Mouse (Mus musculus): Measurements from ENCODE around the gene Pdf. TPM values are rescaled to one million over a fixed set of nuclear protein-coding genes. Genes with fewer than 3 reads are reported as not detected.
A peak's percentile ranks its signal among the peaks of the same experiment; 100 is the strongest.

Gene Pdf
- total RNA-seq, 1 experiment, result 16.1 TPM

GRCm38 (mm10) chr8:107031577-107032090, 16.8 kb downstream of the Pdf start:
- Histone ChIP-seq H3K27ac (ENCODE audit: insufficient read depth, low read depth, low read length, poor library complexity, severe bottlenecking) (no peak overlapping the region), H3K36me3 (ENCODE audit: control insufficient read depth, insufficient read depth, low read length, poor library complexity, severe bottlenecking) (no peaks in the 10 kb centered on the region; the same call in 1 of the 2 replicates), H3K4me1 (ENCODE audit: control insufficient read depth in 2 of 2, insufficient read depth in 2 of 2, low read length in 2 of 2, poor library complexity in 1 of 2) (peaks cover 0 to 2% of the 10 kb centered on the region in 2 experiments; a peak in 1 of 4 replicates), H3K9me3 (ENCODE audit: control insufficient read depth, insufficient read depth, low read depth, low read length) (no peaks in the 10 kb centered on the region), H3K9ac (ENCODE audit: insufficient read depth, low read depth, low read length, poor library complexity, severe bottlenecking) (peak overlapping the region; percentile 88), H3K4me3 (ENCODE audit: insufficient read depth in 1 of 2, low read depth in 1 of 2, low read length in 2 of 2, poor library complexity in 1 of 2, severe bottlenecking in 1 of 2) (peak overlapping the region; percentile 94 to 99)
- TF ChIP-seq HCFC1 (IDR thresholded peaks at IDR 0.05; ENCODE audit: borderline replicate concordance, insufficient read depth, low read length) (no peak), ZC3H11A (IDR thresholded peaks at IDR 0.05; ENCODE audit: borderline replicate concordance, low read depth, low read length) (no peak), CHD2 (IDR thresholded peaks at IDR 0.05; ENCODE audit: low read depth, low read length) (no peak), ZNF384 (IDR thresholded peaks at IDR 0.05; ENCODE audit: low read depth, low read length) (no peak), MAFK (IDR thresholded peaks at IDR 0.05; ENCODE audit: insufficient read depth, low read depth, low read length) (no peak)
- in situ Hi-C loops (cut with MboI; ENCODE audit: low sequenced_read_pairs in 2 of 2, unreplicated experiment in 2 of 2), result no loop called here
- no peak for DNase-seq (ENCODE audit: low read depth, low spot score)

DNA sequence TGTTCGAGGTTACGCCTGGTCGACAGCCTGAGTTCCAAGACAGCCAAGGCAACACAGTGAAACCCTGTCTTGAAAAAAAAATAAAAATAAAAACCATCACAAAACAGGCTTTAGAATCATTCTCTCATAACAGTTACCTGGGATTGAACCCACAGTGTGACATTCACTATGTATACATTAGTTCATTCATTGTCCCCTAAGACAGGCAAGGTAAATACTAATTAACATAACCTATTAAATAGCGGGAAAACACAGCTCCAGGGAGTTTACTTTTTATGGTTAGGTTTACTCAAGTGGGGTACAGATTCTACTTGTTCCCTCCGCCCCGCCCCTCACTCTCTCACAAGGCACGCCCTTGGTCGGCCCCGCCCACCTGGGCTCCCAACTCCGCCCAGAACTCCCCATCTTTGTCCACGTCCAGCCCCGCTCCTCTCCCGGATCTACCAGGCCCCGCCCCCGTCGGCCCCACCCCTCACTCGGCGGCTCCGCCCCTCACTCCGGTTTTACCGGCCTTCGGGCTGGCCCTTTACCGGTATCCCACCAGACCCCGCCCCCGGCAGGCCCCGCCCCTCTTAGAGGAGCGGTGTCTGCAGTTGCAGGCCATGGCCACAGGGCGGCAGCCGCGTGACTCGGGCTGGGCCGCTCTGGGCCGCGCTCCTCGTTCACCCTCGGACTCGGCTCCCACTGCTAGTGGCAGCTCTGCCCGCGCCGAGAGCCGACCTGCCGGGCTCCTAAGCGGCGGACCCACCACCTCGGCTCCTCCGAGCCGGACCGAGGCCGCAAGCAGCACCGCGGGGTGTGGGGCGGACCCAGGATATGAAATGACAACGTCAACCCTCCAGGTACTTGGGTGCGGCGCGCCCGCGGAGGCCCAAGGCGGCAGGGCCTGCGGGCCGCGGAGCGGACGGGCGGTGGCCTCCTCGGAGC, 17.5 kb downstream of the Pdf start, which contains the start of gene Vps4a:
Gene Vps4a (plus strand): TSS at position 573 of the 927 bp plus-strand sequence.
- Histone ChIP-seq H3K4me1 (ENCODE audit: control insufficient read depth in 2 of 2, insufficient read depth in 2 of 2, low read length in 2 of 2, poor library complexity in 1 of 2) (peaks cover 0 to 2% of the 10 kb centered on the region in 2 experiments; a peak in 1 of 4 replicates), H3K9me3 (ENCODE audit: control insufficient read depth, insufficient read depth, low read depth, low read length) (no peaks in the 10 kb centered on the region), H3K9ac (ENCODE audit: insufficient read depth, low read depth, low read length, poor library complexity, severe bottlenecking) (peak within 1 kb of the TSS; percentile 88), H3K36me3 (ENCODE audit: control insufficient read depth, insufficient read depth, low read length, poor library complexity, severe bottlenecking) (no peaks in the 10 kb centered on the region; the same call in 1 of the 2 replicates), H3K4me3 (ENCODE audit: insufficient read depth in 1 of 2, low read depth in 1 of 2, low read length in 2 of 2, poor library complexity in 1 of 2, severe bottlenecking in 1 of 2) (peak within 1 kb of the TSS; percentile 94 to 99), H3K27ac (ENCODE audit: insufficient read depth, low read depth, low read length, poor library complexity, severe bottlenecking) (0 out of 2 replicates have a peak within 1 kb of the TSS, but pooled peaks have one; percentile 41)
- peak; percentile 98 for DNase-seq (ENCODE audit: low read depth, low spot score)
- in situ Hi-C loops (cut with MboI; ENCODE audit: low sequenced_read_pairs in 2 of 2, unreplicated experiment in 2 of 2), result no loop called here
- TF ChIP-seq CHD2 (IDR thresholded peaks at IDR 0.05; ENCODE audit: low read depth, low read length), result no peak
- 0 out of 2 replicates have a peak, but pooled peaks have one; percentile 30 for TF ChIP-seq MAFK (IDR thresholded peaks at IDR 0.05; ENCODE audit: insufficient read depth, low read depth, low read length)
- TF ChIP-seq ZNF384 (IDR thresholded peaks at IDR 0.05; ENCODE audit: low read depth, low read length), result peak; percentile 99
- TF ChIP-seq HCFC1 (IDR thresholded peaks at IDR 0.05; ENCODE audit: borderline replicate concordance, insufficient read depth, low read length), result peak; percentile 78
- TF ChIP-seq ZC3H11A (IDR thresholded peaks at IDR 0.05; ENCODE audit: borderline replicate concordance, low read depth, low read length), result no peak

GRCm38 (mm10) chr8:107030058-107030457, 18.4 kb downstream of the Pdf start:
- no peak overlapping the region for H3K4me3 ChIP-seq (ENCODE audit: insufficient read depth in 1 of 2, low read depth in 1 of 2, low read length in 2 of 2, poor library complexity in 1 of 2, severe bottlenecking in 1 of 2)
- no peak for DNase-seq (ENCODE audit: low read depth, low spot score)
- no peak for TF ChIP-seq HCFC1 (IDR thresholded peaks at IDR 0.05; ENCODE audit: borderline replicate concordance, insufficient read depth, low read length)
- no peak for TF ChIP-seq ZNF384 (IDR thresholded peaks at IDR 0.05; ENCODE audit: low read depth, low read length)

DNA sequence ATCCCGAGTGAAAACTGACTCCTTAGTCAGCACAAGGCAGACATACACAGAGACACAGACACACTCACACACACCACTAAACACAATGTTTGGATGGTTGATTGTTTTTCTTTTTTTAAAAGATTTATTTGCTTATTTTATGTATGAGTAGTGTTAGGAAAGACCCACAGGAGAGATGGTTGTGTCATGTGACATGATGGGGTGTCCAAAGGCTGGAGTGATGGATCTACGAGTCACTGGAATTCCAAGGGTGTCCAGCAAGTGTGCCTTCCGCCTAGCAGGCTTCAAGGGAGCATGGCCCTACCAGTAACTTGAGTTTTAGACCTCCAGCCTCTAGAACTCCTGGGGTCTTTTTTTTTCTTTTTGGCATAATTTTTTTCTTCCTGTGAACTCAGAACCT, 19.1 kb downstream of the Pdf start:
- no peaks in the 10 kb centered on the region; the same call in 1 of the 2 replicates for H3K36me3 ChIP-seq (ENCODE audit: control insufficient read depth, insufficient read depth, low read length, poor library complexity, severe bottlenecking)
- in situ Hi-C loops (cut with MboI; ENCODE audit: low sequenced_read_pairs in 2 of 2, unreplicated experiment in 2 of 2), result no loop called here

More at GRCm38 (mm10) chr8:107030058-107030457, 18.4 kb downstream of the Pdf start:
- peaks cover 0 to 2% of the 10 kb centered on the region in 2 experiments; a peak in 1 of 4 replicates for H3K4me1 ChIP-seq (ENCODE audit: control insufficient read depth in 2 of 2, insufficient read depth in 2 of 2, low read length in 2 of 2, poor library complexity in 1 of 2)
- in situ Hi-C loops (cut with MboI; ENCODE audit: low sequenced_read_pairs in 2 of 2, unreplicated experiment in 2 of 2), result no loop called here
- H3K9me3 ChIP-seq (ENCODE audit: control insufficient read depth, insufficient read depth, low read depth, low read length), result no peaks in the 10 kb centered on the region
- H3K27ac ChIP-seq (ENCODE audit: insufficient read depth, low read depth, low read length, poor library complexity, severe bottlenecking), result no peak overlapping the region
- H3K9ac ChIP-seq (ENCODE audit: insufficient read depth, low read depth, low read length, poor library complexity, severe bottlenecking), result no peak overlapping the region
- H3K36me3 ChIP-seq (ENCODE audit: control insufficient read depth, insufficient read depth, low read length, poor library complexity, severe bottlenecking), result no peaks in the 10 kb centered on the region; the same call in 1 of the 2 replicates

More for the DNA sequence above, 19.1 kb downstream of the Pdf start:
- TF ChIP-seq CHD2 (IDR thresholded peaks at IDR 0.05; ENCODE audit: low read depth, low read length), result no peak
- no peak for TF ChIP-seq ZC3H11A (IDR thresholded peaks at IDR 0.05; ENCODE audit: borderline replicate concordance, low read depth, low read length)
- no peak for TF ChIP-seq HCFC1 (IDR thresholded peaks at IDR 0.05; ENCODE audit: borderline replicate concordance, insufficient read depth, low read length)
- TF ChIP-seq ZNF384 (IDR thresholded peaks at IDR 0.05; ENCODE audit: low read depth, low read length), result no peak
- no peak for TF ChIP-seq MAFK (IDR thresholded peaks at IDR 0.05; ENCODE audit: insufficient read depth, low read depth, low read length)
- DNase-seq (ENCODE audit: low read depth, low spot score), result no peak
- no peak overlapping the region for H3K27ac ChIP-seq (ENCODE audit: insufficient read depth, low read depth, low read length, poor library complexity, severe bottlenecking)
- H3K9me3 ChIP-seq (ENCODE audit: control insufficient read depth, insufficient read depth, low read depth, low read length), result no peaks in the 10 kb centered on the region
- no peak overlapping the region for H3K4me3 ChIP-seq (ENCODE audit: insufficient read depth in 1 of 2, low read depth in 1 of 2, low read length in 2 of 2, poor library complexity in 1 of 2, severe bottlenecking in 1 of 2)
- peaks cover 0 to 2% of the 10 kb centered on the region in 2 experiments; a peak in 1 of 4 replicates for H3K4me1 ChIP-seq (ENCODE audit: control insufficient read depth in 2 of 2, insufficient read depth in 2 of 2, low read length in 2 of 2, poor library complexity in 1 of 2)
- no peak overlapping the region for H3K9ac ChIP-seq (ENCODE audit: insufficient read depth, low read depth, low read length, poor library complexity, severe bottlenecking)

Data from ES-E14 (cell line).